Mouse (Mus musculus) adrenal gland, adult 8-10 months (tissue): ENCODE measurements around the gene Xlr5b. TPM values are rescaled to one million over a fixed set of nuclear protein-coding genes. Genes with fewer than 3 reads are reported as not detected.
A peak's percentile ranks its signal among the peaks of the same experiment; 100 is the strongest.
"Not testable (repeated sequence)": the region's sequence is repeated elsewhere in the genome, so short reads cannot be mapped to it uniquely, and the experiment has no call there.

ENCODE experiments used
- DNase-seq: peaks from one replicate; pipeline ENCODE4 v3.0.0; 2022
- total RNA-seq, 4 experiments: library from RNA; stranded (reverse); gene quantifications; 2 replicates each; pipeline ENCODE4 v1.2.4; 2022

Xlr5b gene
- total RNA-seq = not detected

DNA sequence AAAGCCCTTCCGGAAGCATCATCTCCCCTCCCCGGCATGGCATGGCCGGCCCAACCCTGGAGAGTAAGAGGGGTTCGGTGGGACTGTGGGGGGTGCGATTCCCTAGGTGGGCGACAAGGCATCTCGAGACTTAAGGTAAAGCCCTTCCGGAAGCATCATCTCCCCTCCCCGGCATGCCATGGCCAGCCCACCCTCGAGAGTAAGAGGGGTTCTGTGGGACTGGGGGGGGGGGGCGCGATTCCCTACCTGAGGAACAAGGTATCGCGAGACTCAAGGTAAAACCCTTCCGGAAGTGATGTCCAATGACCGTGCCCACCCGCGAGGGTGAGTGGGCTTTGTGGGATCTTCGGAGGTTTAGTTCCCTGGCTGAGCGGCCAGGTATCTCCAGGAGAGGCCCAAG is at the start of gene Xlr5b:
Gene Xlr5b, plus strand, starts transcription at position 301 of the 400 bp plus-strand sequence.
- not testable (repeated sequence) for DNase-seq

GRCm38 (mm10) chrX:73116747-73117146 is 31.8 kb upstream of the Xlr5b start, which contains the start of gene Gm14685:
Gene Gm14685 (plus strand): TSS chrX:73117047.
- DNase-seq = not testable (repeated sequence)

DNA sequence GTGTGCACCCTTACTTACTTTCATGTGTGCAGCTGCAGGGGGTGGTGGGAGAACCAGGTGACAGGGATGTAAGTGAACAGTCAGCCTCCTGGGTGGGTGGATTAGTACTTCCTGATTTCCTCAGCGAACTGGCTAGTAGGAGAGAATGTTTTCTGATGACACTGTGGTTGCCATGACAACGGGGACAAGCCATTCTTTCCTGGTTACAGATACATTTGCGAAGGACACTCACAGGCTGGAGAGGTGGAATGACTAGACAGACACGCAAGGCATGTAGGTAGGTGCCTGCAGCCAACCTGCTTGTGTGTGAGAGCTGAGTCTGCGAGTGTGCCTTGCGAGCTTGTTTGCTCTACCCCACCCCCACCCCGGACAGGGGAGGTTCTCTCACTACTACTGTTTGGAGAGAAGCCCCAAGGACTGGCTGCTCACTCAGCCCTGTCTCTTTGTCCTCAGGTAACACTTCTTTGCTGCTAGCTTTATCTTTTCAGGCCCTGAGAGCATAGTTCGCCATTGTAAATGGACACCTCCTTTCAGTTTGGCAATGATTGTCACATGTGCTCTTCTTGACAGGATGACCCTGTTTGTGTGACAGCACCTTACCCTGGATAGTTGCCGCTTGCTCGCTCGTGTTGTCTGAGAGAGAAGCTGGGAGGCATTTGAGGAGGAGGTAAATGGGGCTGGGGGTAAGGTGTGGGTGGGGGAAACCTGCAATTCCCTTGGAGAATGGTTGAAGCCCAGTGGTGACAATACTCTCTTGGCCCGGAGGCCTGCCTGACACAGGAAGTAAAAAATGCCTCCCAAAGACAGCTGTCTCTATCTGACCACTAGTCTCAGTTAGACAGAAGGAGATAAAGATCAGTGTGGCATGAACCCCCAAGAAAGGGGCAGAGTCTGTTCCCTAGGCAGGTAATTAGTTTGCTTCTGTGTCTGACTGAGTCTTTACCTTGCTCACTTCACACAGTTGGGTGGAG is 25.5 kb upstream of the Xlr5b start:
- not testable (repeated sequence) for DNase-seq

- not testable (repeated sequence) for DNase-seq
Observed at GRCm38 (mm10) chrX:73143218-73143618, 5.4 kb upstream of the Xlr5b start.

- not testable (repeated sequence) for DNase-seq
Observed at GRCm38 (mm10) chrX:73149350-73149749, 754 bp downstream of the Xlr5b start, which contains the start of gene DXBay18. Gene DXBay18 (minus strand): TSS chrX:73149450.

GRCm38 (mm10) chrX:73176889-73177288 is 28.3 kb downstream of the Xlr5b start, which contains the start of gene Spin2d:
Gene Spin2d (minus strand): TSS chrX:73176989.
- not testable (repeated sequence) for DNase-seq

DNA sequence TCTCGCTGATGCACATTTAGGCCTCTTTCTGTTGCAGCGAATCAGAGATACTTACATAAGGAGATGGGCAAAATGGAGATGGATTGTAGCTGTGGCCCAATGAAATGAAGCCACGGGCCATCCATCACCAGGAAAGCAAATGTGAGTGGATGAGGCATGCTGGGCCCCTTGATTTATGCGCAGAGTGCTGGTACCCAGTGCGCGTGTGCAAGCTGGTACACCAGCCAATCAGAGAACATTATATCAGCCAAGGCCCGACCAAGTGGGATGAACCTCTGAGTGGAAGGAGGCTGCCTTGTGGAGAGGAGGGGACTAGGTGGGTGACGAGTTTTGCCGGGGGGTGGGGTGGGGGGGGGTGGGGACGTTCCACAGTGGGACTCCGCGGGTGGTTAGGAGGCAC is 43.3 kb downstream of the Xlr5b start, which contains the start of gene Xlr3b:
Gene Xlr3b, plus strand, starts transcription at position 274 of the 400 bp plus-strand sequence.
- DNase-seq = peak; percentile 11

Other genes with a start within 250 kb of the Xlr5b start
- gene Cetn2, start 230.4 kb upstream of the Xlr5b start, total RNA-seq = 10 to 100 TPM; 46.3 to 58.9 (median 52.7) TPM
- 10 to 100 TPM; 28.4 to 40.3 (median 31.8) TPM for gene Nsdhl, start 230.2 kb upstream of the Xlr5b start, total RNA-seq
- 1 to 10 TPM; 1.6 to 3.2 (median 2.2) TPM for gene Zfp185, start 161.5 kb upstream of the Xlr5b start, total RNA-seq
- gene Pnma5, start 111.7 kb upstream of the Xlr5b start, total RNA-seq = under 1 TPM; 0.18 to 0.51 (median 0.42) TPM
- gene Pnma3, start 84.0 kb upstream of the Xlr5b start, total RNA-seq = under 1 TPM; 0.20 to 1.00 (median 0.65) TPM
- 1 to 10 TPM in 3 of 4 experiments, under 1 TPM in 1; 0.20 to 9.6 (median 1.4) TPM for gene Xlr4a, start 66.3 kb upstream of the Xlr5b start, total RNA-seq
- gene Xlr3a, start 51.7 kb upstream of the Xlr5b start, total RNA-seq = 1 to 10 TPM in 3 of 4 experiments, under 1 TPM in 1; 0.31 to 5.1 (median 3.3) TPM
- not detected for gene Gm14685, start 31.7 kb upstream of the Xlr5b start, total RNA-seq
- gene DXBay18, start 654 bp downstream of the Xlr5b start, total RNA-seq = under 1 TPM in 1 of 4 experiments, not detected in 3; 0.13 TPM
- gene Spin2d, start 28.2 kb downstream of the Xlr5b start, total RNA-seq = not detected
- 10 to 100 TPM in 2 of 4 experiments, 1 to 10 TPM in 2; 2.5 to 34.0 (median 13.8) TPM for gene Xlr3b, start 43.4 kb downstream of the Xlr5b start, total RNA-seq
- 1 to 10 TPM in 2 of 4 experiments, not detected in 2; 1.9 to 2.6 TPM for gene Xlr4b, start 65.5 kb downstream of the Xlr5b start, total RNA-seq
- gene F8a, start 79.5 kb downstream of the Xlr5b start, total RNA-seq = 10 to 100 TPM in 3 of 4 experiments, 1 to 10 TPM in 1; 9.7 to 11.8 (median 11.6) TPM
- 1 to 10 TPM in 2 of 4 experiments, not detected in 2; 1.4 to 5.8 TPM for gene Xlr4c, start 94.3 kb downstream of the Xlr5b start, total RNA-seq
- gene Xlr3c, start 116.6 kb downstream of the Xlr5b start, total RNA-seq = not detected
- not detected for gene Xlr5a, start 144.2 kb downstream of the Xlr5b start, total RNA-seq
- gene Xlr5c, start 144.2 kb downstream of the Xlr5b start, total RNA-seq = not detected
- gene Gm45015, start 188.0 kb downstream of the Xlr5b start, total RNA-seq = not detected
- gene Zfp275, start 193.8 kb downstream of the Xlr5b start, total RNA-seq = 10 to 100 TPM; 21.8 to 25.4 (median 22.7) TPM
- gene Gm18336, start 249.9 kb downstream of the Xlr5b start, total RNA-seq = not detected